Mouse (Mus musculus) kidney, postnatal 36 days (tissue): ENCODE data around the gene Racgap1.

Experiments
- DNase-seq, 2 experiments: peaks; one replicate each; pipeline ENCODE4 v3.0.0; 2021 to 2022; ENCODE audit warnings: mixed read lengths in 2 of 2

Gene Racgap1

GRCm38 (mm10) chr15:99651163-99651872 lies at the start of gene Racgap1:
Gene Racgap1, minus strand, starts transcription at chr15:99651656.
- DNase-seq, result peak; percentile 98 to 99

GRCm38 (mm10) chr15:99700219-99701106 lies 49.0 kb upstream of the Racgap1 start:
- peak in 1 of 2 experiments; percentile 43 for DNase-seq

GRCm38 (mm10) chr15:99699715-99700114 lies 48.3 kb upstream of the Racgap1 start:
- DNase-seq, result no peak

GRCm38 (mm10) chr15:99698533-99699085 lies 47.2 kb upstream of the Racgap1 start:
- peak in 1 of 2 experiments; percentile 24 for DNase-seq

GRCm38 (mm10) chr15:99697309-99697708 lies 45.9 kb upstream of the Racgap1 start:
- peak in 1 of 2 experiments; percentile 46 for DNase-seq

- DNase-seq, result no peak
These were observed 40.5 kb upstream of the Racgap1 start for GRCm38 (mm10) chr15:99691976-99692375.

GRCm38 (mm10) chr15:99690924-99691323 lies 39.5 kb upstream of the Racgap1 start:
- no peak for DNase-seq

- DNase-seq, result peak in 1 of 2 experiments; percentile 68
These were observed 37.3 kb upstream of the Racgap1 start for GRCm38 (mm10) chr15:99688712-99689111.

- no peak for DNase-seq
These were observed 32.7 kb upstream of the Racgap1 start for GRCm38 (mm10) chr15:99684156-99684555.

GRCm38 (mm10) chr15:99682880-99683279 lies 31.4 kb upstream of the Racgap1 start:
- DNase-seq, result peak in 1 of 2 experiments; percentile 23

- DNase-seq, result no peak
These were observed 27.6 kb upstream of the Racgap1 start for GRCm38 (mm10) chr15:99679008-99679407.

- peak in 1 of 2 experiments; percentile 68 for DNase-seq
These were observed 26.8 kb upstream of the Racgap1 start for GRCm38 (mm10) chr15:99678063-99678800.

- DNase-seq, result no peak
These were observed 25.6 kb upstream of the Racgap1 start for GRCm38 (mm10) chr15:99677089-99677488.

- DNase-seq, result no peak
These were observed 23.4 kb upstream of the Racgap1 start for GRCm38 (mm10) chr15:99674866-99675265.

- DNase-seq, result no peak
These were observed 20.3 kb upstream of the Racgap1 start for GRCm38 (mm10) chr15:99671783-99672182.

- DNase-seq, result no peak
These were observed 19.7 kb upstream of the Racgap1 start for GRCm38 (mm10) chr15:99670964-99671670.

- DNase-seq, result peak; percentile 53 to 79
These were observed 18.8 kb upstream of the Racgap1 start, which contains the start of gene Asic1 for GRCm38 (mm10) chr15:99670154-99670821. Gene Asic1, plus strand, starts transcription at chr15:99670368.

GRCm38 (mm10) chr15:99669392-99669791 lies 17.9 kb upstream of the Racgap1 start:
- DNase-seq, result no peak

- DNase-seq, result peak; percentile 77 to 88
These were observed 17.4 kb upstream of the Racgap1 start for GRCm38 (mm10) chr15:99668881-99669280.

- no peak for DNase-seq
These were observed 16.1 kb upstream of the Racgap1 start for GRCm38 (mm10) chr15:99667544-99667943.
